Mouse (Mus musculus) cerebellum, adult 9-10 months (tissue): ENCODE data around the gene Ppfibp2.

Source experiments
- DNase-seq: peaks from one replicate; pipeline ENCODE4 v3.0.0; 2022

Gene Ppfibp2

GRCm38 (mm10) chr7:107618028-107618992 lies 23.3 kb downstream of the Ppfibp2 start:
- no peak for DNase-seq

DNA sequence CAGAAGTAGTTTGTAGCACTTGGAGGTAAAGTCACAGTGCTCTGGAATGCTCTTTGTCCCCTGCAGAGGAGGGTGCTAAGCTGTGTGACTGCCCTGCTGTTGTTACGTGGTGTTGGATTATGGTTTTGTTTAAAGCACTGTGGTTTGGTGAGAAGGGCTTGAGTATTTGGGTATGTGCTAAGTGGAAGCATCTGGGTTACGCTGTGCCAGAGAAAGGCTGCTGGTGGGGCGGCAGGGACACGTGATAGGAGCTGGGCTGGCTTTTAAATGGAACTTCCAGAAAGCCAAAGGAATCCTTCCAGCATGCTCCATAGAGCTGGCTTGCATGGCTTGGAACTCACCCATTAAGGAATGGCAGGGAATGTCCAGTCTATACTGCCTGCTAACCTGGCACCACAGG lies 24.2 kb downstream of the Ppfibp2 start:
- DNase-seq, result no peak

- no peak for DNase-seq
Measured at GRCm38 (mm10) chr7:107620137-107620536, 25.1 kb downstream of the Ppfibp2 start.

DNA sequence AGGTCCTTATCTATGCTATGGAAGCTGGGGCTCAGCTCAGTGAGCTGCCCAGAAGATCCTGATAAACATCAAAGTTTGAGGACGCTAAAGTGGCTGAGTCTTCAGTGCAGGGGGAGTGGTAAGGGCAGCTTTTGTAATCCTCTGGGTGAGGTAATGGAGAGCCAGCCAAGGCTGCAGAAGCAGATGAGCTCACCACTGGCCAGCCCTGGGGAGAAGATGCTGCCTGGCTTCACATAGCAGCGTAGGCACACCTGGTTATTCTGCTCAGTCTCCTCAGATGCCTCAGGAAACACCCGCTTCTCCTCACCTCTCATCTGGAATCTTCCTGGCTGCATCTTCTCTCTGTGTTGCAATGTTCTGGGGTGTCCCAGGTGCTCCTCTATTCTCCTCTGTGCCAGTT lies 29.4 kb downstream of the Ppfibp2 start:
- no peak for DNase-seq

DNA sequence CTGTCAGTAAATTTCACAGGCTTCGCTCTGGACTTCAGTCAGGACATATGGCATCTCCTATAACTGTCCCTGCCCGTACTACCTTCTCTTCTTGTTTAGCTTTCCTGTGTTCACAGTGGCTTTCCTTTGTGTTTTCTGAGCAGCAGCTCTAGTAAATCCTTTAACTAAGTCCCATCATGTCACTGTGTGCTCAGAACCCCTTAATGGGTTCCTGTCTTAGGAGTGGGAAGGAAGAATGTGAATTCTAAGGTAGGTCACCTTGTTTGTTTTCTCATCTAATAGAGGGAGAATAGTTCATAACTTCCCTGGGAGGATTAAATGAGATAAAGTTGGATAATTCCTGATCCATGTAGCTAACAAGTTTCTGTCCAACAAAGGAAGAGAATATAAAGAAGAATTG lies 30.1 kb downstream of the Ppfibp2 start, which contains the start of gene 5330417H12Rik:
Gene 5330417H12Rik, minus strand, starts transcription at position 101 of the 400 bp plus-strand sequence.
- no peak for DNase-seq

- no peak for DNase-seq
Measured at GRCm38 (mm10) chr7:107625781-107626180, 30.8 kb downstream of the Ppfibp2 start.

DNA sequence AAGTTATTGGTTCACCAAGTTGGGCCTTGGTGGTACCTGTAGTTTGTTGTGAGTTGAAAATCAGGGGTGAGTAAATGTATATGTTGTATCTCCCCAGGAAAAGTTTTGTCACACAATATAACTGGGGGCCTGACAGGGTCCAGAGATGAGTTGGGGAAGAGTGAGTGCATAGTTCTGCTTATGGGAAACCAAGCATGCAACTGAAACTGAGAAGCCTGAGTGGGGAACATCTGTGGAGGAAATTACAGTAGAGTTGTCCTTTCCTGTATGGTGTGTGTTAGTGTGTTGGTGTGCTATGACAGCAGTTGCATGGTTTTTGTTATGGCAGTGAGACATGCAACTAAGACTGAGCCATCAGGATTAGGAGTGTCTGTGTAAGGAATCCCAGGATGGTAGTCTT lies 33.4 kb downstream of the Ppfibp2 start:
- DNase-seq, result no peak

GRCm38 (mm10) chr7:107633201-107633600 lies 38.2 kb downstream of the Ppfibp2 start:
- no peak for DNase-seq

- no peak for DNase-seq
Measured at GRCm38 (mm10) chr7:107637398-107637797, 42.4 kb downstream of the Ppfibp2 start.

GRCm38 (mm10) chr7:107638026-107638425 lies 43.0 kb downstream of the Ppfibp2 start:
- no peak for DNase-seq

- no peak for DNase-seq
Measured at GRCm38 (mm10) chr7:107642586-107643275, 47.7 kb downstream of the Ppfibp2 start.

DNA sequence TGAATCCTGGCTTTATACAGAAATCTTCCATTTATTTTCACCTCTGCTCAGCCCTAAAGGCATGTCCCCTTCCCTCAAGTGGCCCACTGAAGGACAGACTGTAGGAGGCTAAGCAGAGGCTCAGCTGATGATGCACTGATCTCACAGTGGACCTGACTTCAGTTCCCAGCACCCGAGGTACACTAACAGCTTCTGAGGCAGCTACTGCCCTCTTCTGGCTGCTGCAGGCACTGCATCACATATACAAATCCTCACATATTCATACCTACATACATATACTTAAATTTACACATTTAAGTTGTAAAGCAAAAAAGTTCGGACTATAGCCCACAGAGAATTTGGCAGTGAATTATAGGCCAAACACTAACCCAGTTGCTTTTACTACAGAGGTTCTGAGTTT lies 50.0 kb downstream of the Ppfibp2 start:
- DNase-seq, result no peak

DNA sequence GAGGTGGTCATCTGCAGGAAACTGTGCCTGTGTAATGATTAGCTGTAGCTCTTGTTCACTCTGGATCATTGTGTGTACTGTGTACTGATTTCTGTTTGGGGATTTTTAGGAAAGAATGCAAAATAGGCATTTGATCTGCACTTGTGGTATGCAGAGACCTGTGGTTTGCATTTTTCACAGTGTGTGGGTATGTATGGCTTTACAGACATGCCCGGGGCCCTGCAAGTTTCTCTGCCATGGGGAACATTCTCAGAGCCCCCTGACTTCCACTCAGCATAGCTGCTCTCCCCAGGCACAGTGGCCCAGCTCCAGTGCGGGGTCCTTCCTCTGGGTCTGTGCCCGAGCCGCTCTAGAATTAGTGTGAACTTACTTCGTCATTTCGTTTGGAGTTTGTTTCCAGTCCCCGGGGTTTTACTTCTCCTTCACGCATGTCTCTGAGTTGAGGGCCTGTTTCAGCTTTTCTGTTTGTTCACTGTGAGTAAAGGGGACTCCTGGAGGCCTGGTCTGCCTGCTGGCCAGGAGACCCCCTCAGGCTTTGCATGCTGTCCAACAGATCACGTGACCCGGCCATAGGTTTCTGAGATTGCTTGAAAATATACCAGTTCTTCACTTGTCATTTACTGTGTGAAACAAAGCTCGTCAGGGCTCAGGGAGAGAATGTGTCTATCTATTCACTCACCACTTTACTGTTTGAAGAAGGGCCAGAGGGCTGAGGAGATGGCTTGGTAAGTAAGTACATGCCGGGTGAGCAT lies 54.1 kb downstream of the Ppfibp2 start:
- no peak for DNase-seq

DNA sequence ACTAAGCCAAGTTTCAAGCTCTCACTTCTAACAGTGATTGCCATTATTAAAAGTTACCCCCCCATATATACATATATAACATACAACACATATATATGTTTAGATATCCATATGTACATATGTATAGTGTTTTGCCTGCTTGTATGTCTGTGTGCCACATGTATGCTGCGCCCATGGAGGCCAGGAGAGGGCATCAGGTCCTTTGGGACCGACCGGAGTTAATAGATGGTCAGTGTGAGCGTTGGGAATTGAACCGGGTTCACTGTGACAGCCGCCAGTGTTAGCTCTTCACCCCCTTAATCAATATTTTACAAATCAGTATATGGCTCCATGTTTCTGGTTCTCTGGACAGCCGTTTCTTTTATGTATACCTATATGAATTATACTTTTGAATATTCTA lies 55.0 kb downstream of the Ppfibp2 start:
- DNase-seq, result no peak

DNA sequence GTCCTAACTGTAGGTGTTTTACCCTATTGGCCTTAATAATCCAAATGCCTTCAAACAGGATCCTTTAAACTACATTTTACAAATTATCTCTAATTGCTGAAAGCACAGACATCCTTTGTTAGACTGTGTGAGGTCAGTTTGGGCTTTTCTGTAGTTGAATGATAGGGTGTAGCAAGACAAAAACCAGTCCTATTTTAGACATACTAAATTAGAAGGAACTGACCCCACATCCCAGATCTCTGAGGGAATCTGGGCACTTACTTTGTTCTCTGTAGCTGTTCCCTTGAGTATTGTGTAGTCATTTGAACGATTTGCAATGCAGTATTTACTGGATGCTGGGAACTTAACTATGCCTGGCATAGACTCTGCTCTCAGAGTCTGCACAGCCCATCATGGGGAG lies 56.8 kb downstream of the Ppfibp2 start:
- no peak for DNase-seq

DNA sequence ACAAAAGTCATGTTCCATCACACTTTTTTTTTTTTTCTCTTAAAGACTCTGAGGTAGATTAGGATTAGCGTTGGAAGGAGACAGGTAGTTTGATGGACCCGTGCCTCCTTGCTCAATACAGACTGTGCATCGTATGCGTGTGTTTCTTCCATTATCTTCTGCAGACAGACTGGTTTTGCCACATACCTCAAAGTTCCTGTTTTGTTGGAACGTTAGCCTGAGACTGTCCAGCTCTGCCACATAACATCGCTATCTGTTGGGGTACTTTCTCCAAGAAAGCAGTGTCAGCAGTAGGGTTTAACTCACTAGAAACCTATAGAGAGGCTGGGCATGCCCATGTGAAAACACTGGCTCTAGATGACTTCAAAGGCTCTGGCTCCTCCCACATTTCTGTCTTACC lies 61.4 kb downstream of the Ppfibp2 start:
- no peak for DNase-seq

- no peak for DNase-seq
Measured at GRCm38 (mm10) chr7:107659186-107659918, 64.3 kb downstream of the Ppfibp2 start.

DNA sequence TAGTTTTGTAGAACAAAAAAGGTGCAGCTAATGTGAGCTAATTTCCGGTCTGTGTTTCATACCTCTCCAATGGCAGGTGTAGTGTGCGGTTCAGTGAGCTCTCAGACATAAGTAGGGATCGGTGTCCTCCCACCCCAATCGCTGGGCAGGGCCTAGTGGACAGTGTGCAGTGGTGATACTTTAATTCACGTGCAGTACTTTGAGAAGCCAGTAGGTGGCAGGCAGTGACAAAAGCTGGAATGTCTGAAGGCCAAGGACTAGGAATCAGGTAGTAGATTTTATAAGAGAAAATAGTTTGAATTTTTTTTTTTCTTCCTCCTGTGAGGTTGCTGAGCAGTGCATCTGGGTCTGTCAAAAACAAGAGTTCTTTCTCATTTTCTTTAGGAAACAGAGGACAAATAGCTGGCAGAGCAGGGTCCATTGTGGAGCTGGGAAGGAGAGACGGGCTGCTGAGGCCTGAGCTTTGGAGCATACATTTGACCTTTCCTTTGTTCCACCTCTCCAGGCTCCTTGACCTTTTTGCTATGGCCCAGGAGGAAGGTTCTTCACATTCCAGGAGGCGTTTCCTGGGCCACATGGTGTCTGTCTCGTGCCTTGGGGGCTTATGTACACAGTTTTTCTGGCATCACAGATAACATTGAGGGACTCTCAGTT lies 66.3 kb downstream of the Ppfibp2 start:
- peak; percentile 56 for DNase-seq

GRCm38 (mm10) chr7:107661843-107662281 lies 66.9 kb downstream of the Ppfibp2 start:
- no peak for DNase-seq

DNA sequence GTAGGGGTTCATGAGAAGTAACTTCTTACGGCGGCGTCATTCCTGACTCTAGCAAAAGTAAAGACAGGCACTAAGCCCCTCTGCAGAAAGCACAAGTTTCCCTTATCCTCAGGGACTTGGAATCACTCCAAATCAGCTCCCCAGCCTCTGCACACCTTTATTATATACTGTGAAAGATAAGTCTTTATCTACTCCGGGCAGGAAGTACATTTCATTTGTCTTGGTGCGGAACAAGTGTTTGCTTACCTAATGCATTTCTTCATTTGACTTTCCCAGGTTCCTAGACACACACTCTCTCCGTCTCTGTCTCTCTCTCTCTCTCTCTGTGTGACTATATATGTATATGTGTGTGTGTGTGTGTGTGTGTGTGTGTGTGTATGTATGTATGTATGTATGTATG lies 68.6 kb downstream of the Ppfibp2 start:
- no peak for DNase-seq

DNA sequence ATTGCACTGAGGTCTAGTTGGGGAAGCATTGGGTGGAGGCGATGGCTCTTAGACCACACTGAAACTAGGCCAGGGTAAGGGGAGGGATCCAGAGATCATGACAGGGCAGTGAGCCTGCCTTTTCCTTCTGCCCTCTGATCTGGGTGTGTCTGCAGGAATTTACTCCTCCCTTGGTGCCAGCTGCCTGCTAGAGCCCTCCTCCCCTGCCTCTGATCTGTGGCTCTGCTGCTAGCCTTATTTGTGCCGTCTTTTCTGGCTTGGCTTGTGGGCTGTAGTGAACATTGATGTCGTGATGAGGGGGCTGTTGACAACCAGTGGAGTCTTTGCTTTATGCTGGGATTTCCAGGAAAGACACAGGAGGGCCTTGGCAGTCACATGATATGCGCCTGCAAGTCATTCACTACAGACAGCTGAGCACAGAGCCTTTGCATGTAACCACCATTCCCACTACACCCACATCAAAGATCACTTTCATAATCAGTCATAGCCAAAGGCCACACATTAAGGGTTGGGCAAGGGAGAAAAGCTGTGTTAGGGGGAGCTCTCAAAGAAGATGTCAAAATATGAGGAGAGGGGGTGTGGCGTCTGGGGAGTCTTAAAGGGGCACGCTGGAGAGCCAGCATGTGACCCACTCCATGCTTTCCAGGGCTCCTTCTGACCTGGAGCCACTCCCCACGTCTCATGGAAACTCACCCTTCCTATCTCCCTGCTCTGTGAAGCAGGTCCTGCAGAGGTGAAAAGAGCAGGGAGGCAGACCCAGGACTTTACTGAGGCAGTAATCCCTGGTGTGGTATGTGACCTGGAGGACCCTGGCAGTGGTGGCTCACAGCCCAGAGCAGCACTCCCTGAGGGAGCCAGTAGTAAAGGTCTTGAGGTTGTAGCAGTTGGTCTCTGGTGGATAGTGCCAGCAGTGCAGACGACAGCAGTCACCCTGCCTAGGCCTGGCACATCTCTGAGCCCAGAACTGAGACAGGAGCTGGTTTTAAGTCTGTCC lies 69.4 kb downstream of the Ppfibp2 start:
- no peak for DNase-seq
